Mouse (Mus musculus) ES-CJ7 (cell line): ENCODE measurements at regions not wholly inside any gene's neighbourhood (a gene's known extent, or its start where the extent isn't known, plus 50 kb on each side); places are given as distances from the start of the nearest gene placed in this dataset.

ENCODE experiments used
- DNase-seq: peaks from one replicate; pipeline ENCODE4 v3.0.0; 2011; ENCODE audit warnings: low read depth, low spot score

- DNase-seq: no peak
Observed at GRCm38 (mm10) chrX:11158416-11158815, 140.6 kb upstream of the H2al1a start.

GRCm38 (mm10) chrX:11170416-11170815 lies 128.6 kb upstream of the H2al1a start:
- no peak for DNase-seq

DNA sequence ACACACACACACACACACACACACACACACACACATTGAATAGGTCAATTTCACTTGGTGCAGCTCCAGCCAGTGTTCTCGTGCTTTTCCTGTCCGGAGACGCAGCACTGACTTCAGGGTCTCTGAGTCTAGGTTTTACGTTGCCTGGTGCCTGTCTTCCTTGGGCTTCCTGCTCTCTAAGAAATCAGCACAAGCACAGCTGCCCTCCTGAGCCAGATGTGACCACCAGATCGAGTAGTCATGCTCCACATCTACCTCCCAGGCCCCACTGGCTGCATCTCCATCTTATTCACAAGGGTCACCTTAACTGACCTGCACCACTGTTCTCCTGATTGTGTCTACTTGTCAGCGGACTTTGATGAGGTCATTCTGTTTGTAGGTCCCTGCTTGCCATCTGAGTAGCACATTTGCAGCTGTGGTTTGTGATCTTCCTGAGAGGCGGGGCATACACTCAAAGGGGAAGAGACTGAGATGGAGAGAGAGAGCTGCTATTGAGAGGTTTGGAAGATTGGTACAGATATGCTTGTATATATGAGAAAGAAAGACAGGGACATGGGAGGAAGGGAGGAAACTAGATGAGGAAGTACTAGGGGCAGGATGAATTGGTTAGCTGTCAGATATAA lies 118.8 kb upstream of the H2al1a start:
- DNase-seq: no peak

DNA sequence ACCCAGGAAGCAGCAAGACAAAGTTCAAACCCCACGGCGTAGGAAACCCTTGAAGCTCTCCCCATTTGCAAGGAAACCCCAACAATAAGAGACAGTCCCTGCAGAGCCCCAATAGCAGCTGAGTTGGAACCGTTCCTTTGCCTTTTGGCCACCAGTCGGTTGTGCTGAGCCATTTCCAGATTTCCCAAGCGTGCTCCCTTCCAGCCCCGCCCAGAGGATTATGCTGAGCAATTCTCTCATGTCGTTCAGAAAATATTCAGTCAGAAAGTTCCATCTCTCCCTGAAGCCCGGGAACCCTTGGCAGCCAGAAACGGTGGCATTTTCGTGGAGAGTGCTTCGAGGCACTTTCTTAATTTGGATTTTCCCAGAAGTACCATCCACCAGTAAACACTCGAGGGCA lies 117.2 kb upstream of the H2al1a start:
- DNase-seq: no peak

- no peak for DNase-seq
Observed at GRCm38 (mm10) chrX:11190851-11191250, 108.2 kb upstream of the H2al1a start.

DNA sequence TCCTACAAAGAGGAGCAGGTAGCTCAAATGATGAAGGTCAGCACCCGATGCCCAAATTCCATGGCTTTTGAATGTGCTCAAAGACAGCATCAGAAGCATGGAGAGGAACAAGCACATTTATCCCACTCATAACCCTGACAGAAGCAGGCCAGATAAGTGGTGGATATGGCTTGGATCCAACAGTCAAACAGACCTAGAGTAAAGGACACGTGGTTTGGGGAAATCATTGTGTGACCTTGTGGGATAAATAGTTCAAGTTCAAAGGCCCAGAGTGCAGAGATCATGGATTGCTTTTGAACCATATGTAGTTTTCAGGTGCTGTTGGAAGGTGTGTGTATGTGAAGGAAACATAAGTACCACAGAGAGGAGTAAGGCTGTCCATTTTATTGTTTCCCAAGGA lies 94.9 kb upstream of the H2al1a start:
- no peak for DNase-seq

- DNase-seq: no peak
Observed at GRCm38 (mm10) chrX:11209895-11210294, 89.2 kb upstream of the H2al1a start.

DNA sequence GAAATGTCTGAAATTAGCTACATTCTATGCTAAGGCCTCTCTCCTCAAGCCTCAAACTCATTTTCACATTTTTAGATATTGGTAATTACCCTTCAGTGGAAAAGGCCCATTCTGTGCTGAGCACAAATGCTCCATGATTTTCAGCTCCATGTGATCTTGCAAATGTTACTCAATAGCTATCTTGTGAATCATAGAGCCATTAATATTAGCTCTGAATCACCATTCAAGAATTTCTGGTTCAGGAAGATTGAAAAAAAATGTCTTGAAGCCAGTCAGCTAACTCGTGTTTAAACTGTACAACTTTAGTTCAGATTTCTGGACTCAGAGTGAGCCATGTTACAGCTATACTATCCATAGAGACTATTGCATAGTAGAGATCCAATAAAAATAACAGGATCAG lies 86.2 kb upstream of the H2al1a start:
- no peak for DNase-seq

- peak; percentile 33 for DNase-seq
Observed at GRCm38 (mm10) chrX:11213492-11213891, 85.6 kb upstream of the H2al1a start.

DNA sequence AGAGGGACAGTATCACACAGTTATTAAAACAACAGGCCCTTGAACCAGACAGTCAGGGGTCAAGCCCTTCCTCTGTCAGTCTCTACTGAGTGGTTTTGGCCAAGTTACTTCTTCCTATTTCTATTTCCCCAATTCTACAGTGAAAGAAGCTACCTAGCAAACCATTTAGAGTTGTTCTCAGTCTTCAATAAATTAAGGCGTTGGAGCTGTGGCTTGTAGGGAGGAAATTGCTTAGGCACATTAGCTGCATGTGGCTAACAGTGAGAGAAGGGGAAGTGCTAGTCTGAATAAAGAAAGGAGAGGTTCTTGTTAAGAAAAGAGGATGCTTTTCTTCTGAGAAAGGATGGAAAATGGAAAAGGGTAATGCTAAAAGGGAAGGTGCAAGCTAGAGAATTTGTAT lies 60.0 kb upstream of the H2al1a start:
- no peak for DNase-seq

- no peak for DNase-seq
Observed at GRCm38 (mm10) chrX:11245576-11245975, 53.5 kb upstream of the H2al1a start.
